Mouse (Mus musculus) C2C12 (cell line): ENCODE results near the gene Ldb3. TPM values are rescaled to one million over a fixed set of nuclear protein-coding genes. Genes with fewer than 3 reads are reported as not detected.

Experiments used
- H3K27me3 ChIP-seq: one replicate; pipeline ENCODE4 v1.6.1; 2011; ENCODE audit not compliant: control insufficient read depth, insufficient read depth, insufficient read length
- H3K36me3 ChIP-seq: one replicate; pipeline ENCODE4 v1.6.1; 2011; ENCODE audit not compliant: control insufficient read depth, insufficient read depth
- H3K4me3 ChIP-seq: one replicate; pipeline ENCODE4 v1.5.1; 2011; ENCODE audit warnings: mild to moderate bottlenecking, control low read depth; ENCODE audit not compliant: poor library complexity, insufficient read depth, severe bottlenecking
- H3K79me2 ChIP-seq: one replicate; pipeline ENCODE4 v1.6.1; 2011; ENCODE audit not compliant: control insufficient read depth, insufficient read depth
- H3K79me3 ChIP-seq: one replicate; pipeline ENCODE4 v1.6.1; 2011; ENCODE audit warnings: low read depth, control low read depth
- H3ac ChIP-seq: one replicate; pipeline ENCODE3; 2011; ENCODE audit warnings: low read depth; ENCODE audit not compliant: control insufficient read depth, insufficient read length
- CEBPB ChIP-seq: IDR thresholded peaks from one replicate; pipeline ENCODE4 v1.6.1; 2011; ENCODE audit warnings: low read depth, mild to moderate bottlenecking, control low read depth, moderate library complexity
- CTCF ChIP-seq: IDR thresholded peaks from one replicate; pipeline ENCODE4 v1.5.1; 2011; ENCODE audit not compliant: control insufficient read depth, insufficient read depth, insufficient read length
- FOSL1 ChIP-seq: IDR thresholded peaks from one replicate; pipeline ENCODE4 v1.8.0; 2011; ENCODE audit warnings: mild to moderate bottlenecking, low read length; ENCODE audit not compliant: poor library complexity, insufficient read depth, severe bottlenecking
- MAX ChIP-seq: IDR thresholded peaks from one replicate; pipeline ENCODE4 v1.6.1; 2011; ENCODE audit warnings: mild to moderate bottlenecking, control low read depth
- MYOD1 ChIP-seq: IDR thresholded peaks from one replicate; pipeline ENCODE4 v1.6.1; 2011; ENCODE audit warnings: low read depth; ENCODE audit not compliant: control insufficient read depth, insufficient read length
- MYOG ChIP-seq: IDR thresholded peaks from one replicate; pipeline ENCODE4 v1.6.1; 2011; ENCODE audit not compliant: control insufficient read depth, insufficient read length; ENCODE audit errors: extremely low read depth
- USF1 ChIP-seq: IDR thresholded peaks from one replicate; pipeline ENCODE4 v1.6.1; 2011; ENCODE audit warnings: low read depth, mild to moderate bottlenecking, control low read depth, moderate library complexity
- polyA plus RNA-seq: library from polyadenylated mRNA; unstranded; fragments of >200 nt; fragmentation: generic; extraction: Trizol; gene quantifications from one replicate; pipeline ENCODE4 v1.2.1, GENCODE M21; 2012; ENCODE audit warnings: missing spikeins

The Ldb3 gene
- polyA plus RNA-seq, 1 experiment = 4.0 TPM

DNA sequence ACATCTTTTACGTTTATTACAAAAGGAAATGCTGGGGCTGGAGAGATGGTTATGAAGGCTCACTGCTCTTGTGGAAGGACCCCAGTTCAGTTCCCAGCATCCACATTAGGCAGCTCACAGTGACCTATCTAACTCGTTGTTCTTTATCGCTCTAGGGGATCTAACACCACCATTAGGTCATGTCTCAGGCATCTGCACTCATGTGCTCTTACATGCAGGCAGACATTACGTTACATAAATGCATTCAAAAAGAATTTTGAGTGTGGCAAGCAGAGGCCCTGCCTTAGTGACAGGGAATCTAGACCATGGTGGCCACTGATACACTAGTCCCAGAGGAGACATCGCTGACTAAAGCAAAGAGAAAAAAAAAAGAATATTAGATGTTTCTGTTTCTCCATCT, 34.6 kb upstream of the Ldb3 start:
- Histone ChIP-seq H3ac (no peak overlapping the region), H3K79me2 (no peaks in the 10 kb centered on the region)

DNA sequence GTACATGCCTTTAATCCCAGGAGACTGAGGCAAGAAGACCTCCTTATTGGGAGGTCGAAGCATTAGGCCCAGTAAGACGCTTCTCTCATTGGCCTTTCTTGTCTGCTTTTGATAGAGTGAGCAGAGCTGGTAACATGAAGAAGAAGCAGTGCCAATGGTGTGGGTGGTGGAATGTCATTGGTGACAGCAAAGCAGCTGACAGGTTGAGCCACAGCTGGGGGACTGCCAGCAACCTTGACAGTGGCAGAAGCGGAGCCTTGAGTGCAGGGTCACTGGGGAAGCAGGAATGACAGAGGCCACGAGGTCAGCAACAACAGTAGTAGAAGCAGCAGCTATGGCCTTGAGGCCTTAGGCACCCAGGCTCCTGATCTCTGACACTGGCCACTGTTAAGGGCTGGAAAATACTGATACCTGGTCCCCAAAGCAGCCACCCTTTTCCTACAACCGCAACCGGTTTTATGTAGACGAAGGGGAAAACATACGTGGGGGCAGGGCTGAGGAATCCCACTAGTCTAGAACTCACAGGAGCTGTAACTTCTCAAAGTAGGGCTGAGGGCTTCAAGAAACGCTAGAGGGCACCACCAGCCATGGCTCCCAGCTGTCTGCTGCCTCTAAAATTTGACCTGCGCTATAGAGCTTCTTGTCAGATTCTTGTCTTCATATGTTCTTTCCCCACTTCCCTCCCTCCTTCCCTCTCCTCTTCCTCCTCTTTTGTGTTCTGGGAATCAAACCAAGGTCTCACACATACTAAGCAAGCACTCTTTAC, 32.3 kb upstream of the Ldb3 start:
- no peaks in the 10 kb centered on the region for H3K79me3 ChIP-seq
- TF ChIP-seq CTCF (peak; percentile 61), USF1 (no peak)
- no peaks in the 10 kb centered on the region for H3K79me2 ChIP-seq
- no peak overlapping the region for H3K4me3 ChIP-seq
- no peak overlapping the region for H3ac ChIP-seq
- peaks cover 6% of the 10 kb centered on the region for H3K27me3 ChIP-seq
- H3K36me3 ChIP-seq = no peaks in the 10 kb centered on the region

More for the DNA sequence above, 34.6 kb upstream of the Ldb3 start:
- H3K4me3 ChIP-seq = no peak overlapping the region
- no peaks in the 10 kb centered on the region for H3K79me3 ChIP-seq
- TF ChIP-seq USF1 (no peak), CEBPB (no peak), MAX (no peak), CTCF (no peak), MYOD1 (no peak), FOSL1 (no peak), MYOG (no peak)
- H3K27me3 ChIP-seq = peaks cover 3% of the 10 kb centered on the region
- no peaks in the 10 kb centered on the region for H3K36me3 ChIP-seq

DNA sequence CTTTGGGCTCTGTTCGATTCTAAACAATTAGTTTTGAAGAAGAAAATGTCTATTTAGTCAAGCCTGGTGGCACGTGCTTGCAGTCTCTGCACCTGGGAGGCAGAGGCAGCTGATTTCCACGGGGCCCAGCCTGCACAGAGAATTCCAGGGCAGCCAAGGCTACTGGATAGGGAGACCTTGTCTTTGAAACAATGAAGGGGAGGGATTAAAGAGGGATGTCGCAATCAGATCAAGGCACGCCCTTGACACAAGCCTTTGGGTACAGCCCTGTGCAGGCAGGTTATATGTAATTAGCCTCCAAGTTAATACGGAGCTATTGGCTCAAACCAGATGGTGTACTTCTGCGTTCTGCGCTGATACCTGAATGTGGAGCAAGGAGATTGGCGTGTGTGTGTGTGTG, 30.3 kb upstream of the Ldb3 start:
- H3ac ChIP-seq = no peak overlapping the region
- H3K36me3 ChIP-seq = no peaks in the 10 kb centered on the region
- H3K79me3 ChIP-seq = no peaks in the 10 kb centered on the region
- H3K79me2 ChIP-seq = no peaks in the 10 kb centered on the region
- H3K27me3 ChIP-seq = peaks cover 5% of the 10 kb centered on the region
- TF ChIP-seq FOSL1 = no peak
- no peak for TF ChIP-seq MAX
- peak; percentile 81 for TF ChIP-seq CEBPB
- H3K4me3 ChIP-seq = no peak overlapping the region

DNA sequence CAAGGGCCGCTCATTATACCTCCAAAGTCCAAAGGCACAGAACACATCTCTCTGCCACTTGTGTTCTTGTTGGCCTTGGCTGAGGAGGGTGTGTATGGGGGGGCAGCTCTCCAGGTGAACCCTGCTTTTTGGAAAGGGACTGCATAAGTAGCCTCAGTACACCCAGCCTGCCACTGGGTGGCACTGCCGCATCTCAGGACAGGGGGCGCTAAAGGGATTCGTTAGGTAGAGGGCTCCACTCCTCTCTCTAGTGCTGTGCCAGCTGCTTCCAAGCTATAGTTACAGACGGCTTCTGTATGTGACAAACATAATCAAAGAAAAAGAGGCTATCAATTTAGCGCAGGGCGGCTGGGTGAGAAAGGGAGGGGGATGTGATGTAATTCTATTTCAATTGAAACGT, 28.3 kb upstream of the Ldb3 start:
- no peak overlapping the region for H3K4me3 ChIP-seq
- H3K27me3 ChIP-seq = peaks cover 5% of the 10 kb centered on the region
- no peak overlapping the region for H3ac ChIP-seq
- TF ChIP-seq CTCF = peak; percentile 96
- TF ChIP-seq FOSL1 = no peak
- no peak for TF ChIP-seq MAX
- no peaks in the 10 kb centered on the region for H3K79me3 ChIP-seq
- no peaks in the 10 kb centered on the region for H3K36me3 ChIP-seq
- H3K79me2 ChIP-seq = no peaks in the 10 kb centered on the region

DNA sequence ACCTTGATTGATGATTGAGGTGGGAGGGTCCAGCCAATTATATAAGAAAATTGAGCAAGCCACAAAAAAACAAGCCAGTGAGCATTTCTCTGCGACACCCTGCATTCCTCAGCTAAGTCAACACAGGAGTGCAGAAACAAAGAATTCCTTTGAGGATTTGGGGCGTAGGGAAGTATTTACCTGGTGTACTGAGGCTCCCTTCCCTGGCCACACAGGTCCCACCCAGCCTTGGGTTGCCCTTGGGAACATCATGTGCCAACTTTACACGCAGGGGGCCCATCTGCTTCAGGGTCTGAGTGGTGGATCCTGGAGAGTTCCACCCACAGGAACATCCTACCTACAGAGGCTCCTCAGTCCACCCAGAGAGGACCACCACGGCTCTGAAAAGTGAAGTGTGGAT, 27.1 kb upstream of the Ldb3 start:
- H3K79me3 ChIP-seq = no peaks in the 10 kb centered on the region
- no peaks in the 10 kb centered on the region for H3K36me3 ChIP-seq
- H3K4me3 ChIP-seq = no peak overlapping the region
- TF ChIP-seq MYOD1 (no peak), MAX (no peak), FOSL1 (no peak), USF1 (no peak), CEBPB (no peak), MYOG (no peak), CTCF (no peak)
- H3ac ChIP-seq = no peak overlapping the region
- peaks cover 5% of the 10 kb centered on the region for H3K27me3 ChIP-seq
- H3K79me2 ChIP-seq = no peaks in the 10 kb centered on the region

DNA sequence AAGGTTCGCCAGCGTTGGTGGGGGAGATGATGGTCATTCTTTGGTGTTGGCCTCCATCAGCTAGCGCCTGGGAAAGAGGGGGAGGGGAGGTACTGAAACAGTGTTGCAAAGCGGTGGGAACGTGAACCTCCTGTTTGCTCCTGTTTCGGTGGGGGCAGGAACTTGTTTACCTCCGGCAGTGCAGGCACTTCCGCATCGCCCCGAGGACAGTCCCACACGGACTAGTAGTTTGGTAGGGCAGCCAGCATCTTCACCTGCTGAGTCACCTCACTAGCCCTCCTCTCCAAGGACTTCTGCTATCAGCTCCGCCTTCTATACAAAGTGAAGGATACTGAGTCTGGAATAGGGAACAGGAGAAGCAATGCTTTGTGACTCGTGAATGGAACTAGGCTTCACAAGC, 26.6 kb upstream of the Ldb3 start:
- no peak overlapping the region for H3ac ChIP-seq
- H3K4me3 ChIP-seq = no peak overlapping the region
- no peaks in the 10 kb centered on the region for H3K79me2 ChIP-seq
- no peaks in the 10 kb centered on the region for H3K36me3 ChIP-seq
- TF ChIP-seq MAX = no peak
- no peak for TF ChIP-seq MYOG
- no peak for TF ChIP-seq CTCF
- no peak for TF ChIP-seq USF1
- TF ChIP-seq FOSL1 = no peak
- no peak for TF ChIP-seq MYOD1
- TF ChIP-seq CEBPB = no peak
- H3K27me3 ChIP-seq = peaks cover 5% of the 10 kb centered on the region
- H3K79me3 ChIP-seq = no peaks in the 10 kb centered on the region
